Mouse (Mus musculus): Measurements from ENCODE around the gene Drosha. TPM values are rescaled to one million over a fixed set of nuclear protein-coding genes. Genes with fewer than 3 reads are reported as not detected.

The Drosha gene
- polyA plus RNA-seq, 1 experiment from 2014 or later, result 38.8 TPM

GRCm38 (mm10) chr15:12900428-12901196, 76.0 kb downstream of the Drosha start:
- no peaks in the 10 kb centered on the region for H3K9me3 ChIP-seq (ENCODE audit: control insufficient read depth, low read length)
- ATAC-seq (ENCODE audit: low read depth) (no peak), DNase-seq (ENCODE audit: low spot score) (no peak)
- no peak overlapping the region for H3K4me2 ChIP-seq (ENCODE audit: low read depth, low read length)
- H3K4me1 ChIP-seq (ENCODE audit: control insufficient read depth, insufficient read depth, low read length), result no peaks in the 10 kb centered on the region
- peaks cover 77% of the 10 kb centered on the region for H3K36me3 ChIP-seq (ENCODE audit: control insufficient read depth, insufficient read depth, low read length)
- H3K27ac ChIP-seq (replicated peaks; ENCODE audit: low read depth, low read length), result no peak overlapping the region
- H3K4me3 ChIP-seq (ENCODE audit: low read depth, low read length), result no peak overlapping the region
- 88% methylated on average over 18 of the region's 18 CpGs for WGBS
- no peak overlapping the region for H3K9ac ChIP-seq (ENCODE audit: low read depth, low read length)
- no peaks in the 10 kb centered on the region for H3K27me3 ChIP-seq (replicated peaks; ENCODE audit: control insufficient read depth, insufficient read depth, low read length)

GRCm38 (mm10) chr15:12901197-12901570, 76.6 kb downstream of the Drosha start:
- no peak overlapping the region for H3K4me3 ChIP-seq (ENCODE audit: low read depth, low read length)
- WGBS, result 79% methylated on average over 8 of the region's 8 CpGs
- H3K27me3 ChIP-seq (replicated peaks; ENCODE audit: control insufficient read depth, insufficient read depth, low read length), result no peaks in the 10 kb centered on the region
- DNase-seq (ENCODE audit: low spot score) (no peak), ATAC-seq (ENCODE audit: low read depth) (no peak)
- no peak overlapping the region for H3K9ac ChIP-seq (ENCODE audit: low read depth, low read length)
- peaks cover 74% of the 10 kb centered on the region for H3K36me3 ChIP-seq (ENCODE audit: control insufficient read depth, insufficient read depth, low read length)
- no peak overlapping the region for H3K4me2 ChIP-seq (ENCODE audit: low read depth, low read length)
- H3K27ac ChIP-seq (replicated peaks; ENCODE audit: low read depth, low read length), result no peak overlapping the region
- H3K4me1 ChIP-seq (ENCODE audit: control insufficient read depth, insufficient read depth, low read length), result no peaks in the 10 kb centered on the region
- H3K9me3 ChIP-seq (ENCODE audit: control insufficient read depth, low read length), result no peaks in the 10 kb centered on the region

DNA sequence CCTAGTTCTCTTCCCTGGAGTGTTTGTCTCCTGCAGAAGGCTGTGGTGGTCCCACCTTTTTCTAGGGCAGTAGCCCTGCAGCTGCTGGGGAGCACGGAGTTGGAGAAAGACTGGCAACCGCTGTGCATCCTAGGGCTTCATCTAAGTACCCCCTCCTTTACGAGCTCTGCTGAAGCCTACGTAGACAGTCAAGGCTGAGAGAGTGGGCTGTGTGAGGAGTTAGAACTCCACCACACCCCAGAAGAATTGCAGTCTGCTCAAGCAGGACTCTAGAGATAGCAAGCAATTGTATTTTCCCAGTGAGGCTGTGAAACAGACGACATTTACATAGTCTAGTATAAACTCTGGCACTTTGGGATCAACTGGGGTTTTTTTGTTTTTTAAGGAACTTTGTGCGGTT, 79.8 kb downstream of the Drosha start:
- Histone ChIP-seq H3K27me3 (replicated peaks; ENCODE audit: control insufficient read depth, insufficient read depth, low read length) (no peaks in the 10 kb centered on the region), H3K9me3 (ENCODE audit: control insufficient read depth, low read length) (no peaks in the 10 kb centered on the region), H3K36me3 (ENCODE audit: control insufficient read depth, insufficient read depth, low read length) (peaks cover 67% of the 10 kb centered on the region), H3K27ac (replicated peaks; ENCODE audit: low read depth, low read length) (no peak overlapping the region), H3K4me2 (ENCODE audit: low read depth, low read length) (no peak overlapping the region), H3K9ac (ENCODE audit: low read depth, low read length) (no peak overlapping the region), H3K4me3 (ENCODE audit: low read depth, low read length) (no peak overlapping the region), H3K4me1 (ENCODE audit: control insufficient read depth, insufficient read depth, low read length) (no peaks in the 10 kb centered on the region)
- DNase-seq (ENCODE audit: low spot score) (no peak), ATAC-seq (ENCODE audit: low read depth) (no peak)
- 92% methylated on average over 6 of the region's 6 CpGs for WGBS

DNA sequence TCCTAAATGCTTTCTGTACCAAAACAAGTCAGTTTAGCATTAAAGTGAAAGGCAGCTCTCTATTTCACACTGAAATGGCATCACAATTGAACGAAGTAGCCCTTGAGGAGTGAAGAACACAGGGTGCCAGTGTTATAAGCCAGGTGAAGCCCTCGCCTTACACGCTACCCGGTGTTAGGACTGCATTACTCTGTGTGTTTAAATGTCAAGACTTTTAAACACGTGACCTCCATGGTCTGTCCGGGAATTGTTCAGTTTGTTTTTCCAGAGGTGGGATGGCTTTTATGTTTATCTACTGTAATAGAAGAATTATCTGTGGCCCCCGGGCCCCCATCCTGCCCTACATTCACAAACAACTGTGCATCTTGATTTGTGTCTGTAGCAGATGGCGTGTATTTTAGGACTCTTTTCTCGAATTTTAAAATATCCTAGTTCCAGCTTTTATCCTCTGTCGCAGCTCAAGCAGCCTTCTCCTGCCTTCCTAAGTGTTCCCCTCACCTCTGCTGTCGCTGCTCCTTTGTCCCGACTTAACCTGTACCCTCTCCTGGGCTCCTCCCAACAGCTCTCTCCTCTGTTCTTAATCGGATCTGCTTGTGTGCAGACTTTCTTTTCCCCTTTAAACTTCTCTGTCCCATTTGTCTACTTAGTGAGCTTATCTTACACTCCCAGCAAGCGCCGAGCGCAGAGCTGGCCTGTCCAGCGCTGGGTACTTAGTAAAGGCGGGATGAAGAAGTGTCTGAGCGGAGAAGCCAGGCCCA, 83.5 kb downstream of the Drosha start:
- 84% methylated on average over 19 of the region's 19 CpGs for WGBS
- no peaks in the 10 kb centered on the region for H3K9me3 ChIP-seq (ENCODE audit: control insufficient read depth, low read length)
- no peak overlapping the region for H3K27ac ChIP-seq (replicated peaks; ENCODE audit: low read depth, low read length)
- H3K36me3 ChIP-seq (ENCODE audit: control insufficient read depth, insufficient read depth, low read length), result peaks cover 48% of the 10 kb centered on the region
- no peak for DNase-seq (ENCODE audit: low spot score)
- ATAC-seq (ENCODE audit: low read depth), result no peak
- H3K4me1 ChIP-seq (ENCODE audit: control insufficient read depth, insufficient read depth, low read length), result no peaks in the 10 kb centered on the region
- no peak overlapping the region for H3K9ac ChIP-seq (ENCODE audit: low read depth, low read length)
- no peak overlapping the region for H3K4me2 ChIP-seq (ENCODE audit: low read depth, low read length)
- no peak overlapping the region for H3K4me3 ChIP-seq (ENCODE audit: low read depth, low read length)
- H3K27me3 ChIP-seq (replicated peaks; ENCODE audit: control insufficient read depth, insufficient read depth, low read length), result no peaks in the 10 kb centered on the region

DNA sequence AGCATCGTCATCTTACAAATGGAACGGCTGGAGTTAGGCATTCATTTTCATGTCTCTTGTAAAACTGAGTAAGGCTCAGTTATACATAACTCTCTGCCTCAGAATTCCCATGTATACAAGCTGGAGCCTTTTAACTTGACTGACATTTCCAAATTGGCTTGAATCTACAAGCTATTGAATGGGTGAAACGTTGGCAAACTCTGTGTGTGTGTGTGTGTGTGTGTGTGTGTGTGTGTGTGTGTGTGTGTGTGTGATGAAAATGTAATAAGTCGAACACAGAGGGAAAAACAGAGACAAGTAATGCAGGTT, 84.1 kb downstream of the Drosha start:
- peaks cover 48% of the 10 kb centered on the region for H3K36me3 ChIP-seq (ENCODE audit: control insufficient read depth, insufficient read depth, low read length)
- no peak overlapping the region for H3K9ac ChIP-seq (ENCODE audit: low read depth, low read length)
- no peak overlapping the region for H3K27ac ChIP-seq (replicated peaks; ENCODE audit: low read depth, low read length)
- H3K27me3 ChIP-seq (replicated peaks; ENCODE audit: control insufficient read depth, insufficient read depth, low read length), result no peaks in the 10 kb centered on the region
- WGBS, result 70% methylated on average over 4 of the region's 4 CpGs
- H3K4me1 ChIP-seq (ENCODE audit: control insufficient read depth, insufficient read depth, low read length), result no peaks in the 10 kb centered on the region
- no peak for ATAC-seq (ENCODE audit: low read depth)
- DNase-seq (ENCODE audit: low spot score), result no peak
- H3K9me3 ChIP-seq (ENCODE audit: control insufficient read depth, low read length), result no peaks in the 10 kb centered on the region
- no peak overlapping the region for H3K4me3 ChIP-seq (ENCODE audit: low read depth, low read length)
- no peak overlapping the region for H3K4me2 ChIP-seq (ENCODE audit: low read depth, low read length)

- no peak for ATAC-seq (ENCODE audit: low read depth)
- Histone ChIP-seq H3K27ac (replicated peaks; ENCODE audit: low read depth, low read length) (no peak overlapping the region), H3K4me3 (ENCODE audit: low read depth, low read length) (no peak overlapping the region), H3K9ac (ENCODE audit: low read depth, low read length) (no peak overlapping the region), H3K27me3 (replicated peaks; ENCODE audit: control insufficient read depth, insufficient read depth, low read length) (no peaks in the 10 kb centered on the region), H3K4me2 (ENCODE audit: low read depth, low read length) (no peak overlapping the region), H3K4me1 (ENCODE audit: control insufficient read depth, insufficient read depth, low read length) (no peaks in the 10 kb centered on the region), H3K36me3 (ENCODE audit: control insufficient read depth, insufficient read depth, low read length) (peaks cover 48% of the 10 kb centered on the region), H3K9me3 (ENCODE audit: control insufficient read depth, low read length) (no peaks in the 10 kb centered on the region)
- WGBS, result 68% methylated on average over 7 of the region's 7 CpGs
- DNase-seq (ENCODE audit: low spot score), result no peak
Measured at GRCm38 (mm10) chr15:12909171-12909570, 84.6 kb downstream of the Drosha start.

- no peaks in the 10 kb centered on the region for H3K9me3 ChIP-seq (ENCODE audit: control insufficient read depth, low read length)
- no peak for DNase-seq (ENCODE audit: low spot score)
- peak; percentile 56; the same call in 1 of the 2 replicates for ATAC-seq (ENCODE audit: low read depth)
- H3K4me2 ChIP-seq (ENCODE audit: low read depth, low read length), result no peak overlapping the region
- H3K4me1 ChIP-seq (ENCODE audit: control insufficient read depth, insufficient read depth, low read length), result no peaks in the 10 kb centered on the region
- no peaks in the 10 kb centered on the region for H3K27me3 ChIP-seq (replicated peaks; ENCODE audit: control insufficient read depth, insufficient read depth, low read length)
- WGBS, result 83% methylated on average over 7 of the region's 7 CpGs
- H3K27ac ChIP-seq (replicated peaks; ENCODE audit: low read depth, low read length), result no peak overlapping the region
- H3K9ac ChIP-seq (ENCODE audit: low read depth, low read length), result no peak overlapping the region
- peaks cover 45% of the 10 kb centered on the region for H3K36me3 ChIP-seq (ENCODE audit: control insufficient read depth, insufficient read depth, low read length)
- H3K4me3 ChIP-seq (ENCODE audit: low read depth, low read length), result no peak overlapping the region
Measured at GRCm38 (mm10) chr15:12911082-12911481, 86.5 kb downstream of the Drosha start.

- DNase-seq (ENCODE audit: low spot score), result no peak
- no peak for ATAC-seq (ENCODE audit: low read depth)
- no peak overlapping the region for H3K9ac ChIP-seq (ENCODE audit: low read depth, low read length)
- no peak overlapping the region for H3K27ac ChIP-seq (replicated peaks; ENCODE audit: low read depth, low read length)
- H3K36me3 ChIP-seq (ENCODE audit: control insufficient read depth, insufficient read depth, low read length), result peaks cover 76% of the 10 kb centered on the region
- no peak overlapping the region for H3K4me2 ChIP-seq (ENCODE audit: low read depth, low read length)
- 85% methylated on average over 10 of the region's 10 CpGs for WGBS
- no peaks in the 10 kb centered on the region for H3K27me3 ChIP-seq (replicated peaks; ENCODE audit: control insufficient read depth, insufficient read depth, low read length)
- H3K4me3 ChIP-seq (ENCODE audit: low read depth, low read length), result no peak overlapping the region
- H3K9me3 ChIP-seq (ENCODE audit: control insufficient read depth, low read length), result no peaks in the 10 kb centered on the region
- no peaks in the 10 kb centered on the region for H3K4me1 ChIP-seq (ENCODE audit: control insufficient read depth, insufficient read depth, low read length)
Measured at GRCm38 (mm10) chr15:12916314-12916815, 91.8 kb downstream of the Drosha start.

All from embryonic facial prominence, embryonic 14.5 days (tissue).